Mouse (Mus musculus): ENCODE data around the gene Duox2. TPM values are rescaled to one million over a fixed set of nuclear protein-coding genes. Genes with fewer than 3 reads are reported as not detected.

Gene Duox2
- total and polyA plus RNA-seq, 3 experiments = not detected

DNA sequence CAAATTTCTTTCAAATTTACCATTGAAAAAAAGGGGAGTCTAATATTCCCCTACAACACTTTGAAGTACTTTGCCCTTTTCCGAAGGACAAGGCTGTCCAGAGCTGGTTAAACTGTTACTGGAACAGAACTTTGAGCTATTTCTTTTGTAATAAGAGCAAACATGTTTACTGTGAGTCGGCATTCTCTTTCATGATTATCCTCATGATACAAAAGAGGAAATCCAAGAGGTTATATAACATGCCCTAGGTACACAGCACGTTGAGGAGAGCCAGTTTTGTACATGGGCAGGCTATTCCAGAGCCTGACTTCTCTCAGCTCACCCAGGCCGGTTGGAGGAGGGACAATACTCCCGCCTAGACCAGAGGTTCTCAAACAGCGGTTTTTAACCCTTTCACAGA lies 56.3 kb downstream of the Duox2 start:
- Histone ChIP-seq H3K9me3 (replicated peaks; ENCODE audit: low read length) (no peaks in the 10 kb centered on the region), H3K27ac (ENCODE audit: insufficient read depth, low read depth) (no peak overlapping the region), H3K4me3 (replicated peaks in 1 of 3; ENCODE audit: low read depth in 2 of 3, low read length in 2 of 3, poor library complexity in 1 of 3) (no peak overlapping the region), H3K27me3 (replicated peaks) (no peaks in the 10 kb centered on the region), H3K9ac (ENCODE audit: insufficient read depth, low read depth) (no peak overlapping the region), H3K79me2 (replicated peaks; ENCODE audit: control insufficient read depth, extremely low read depth, insufficient read depth, poor library complexity, severe bottlenecking) (no peaks in the 10 kb centered on the region), H3K36me3 (replicated peaks in 1 of 2; ENCODE audit: control insufficient read depth in 1 of 2, insufficient read depth in 1 of 2, low read length in 1 of 2) (peaks cover 0 to 17% of the 10 kb centered on the region in 2 experiments), H3K4me1 (ENCODE audit: control insufficient read depth in 1 of 2, insufficient read depth in 2 of 2) (peaks cover 5 to 24% of the 10 kb centered on the region in 2 experiments; a peak in 2 of 4 replicates), H3K4me2 (ENCODE audit: insufficient read depth, low read depth, poor library complexity, severe bottlenecking) (no peak overlapping the region)
- DNase-seq (ENCODE audit: extremely low read depth) = no peak
- dilution Hi-C loops (cut with MboI; ENCODE audit: extremely low pct_ligation_motif_present, extremely low pct_unique_long_range_greater_than_20kb, low sequenced_read_pairs) = no loop called here
- TF ChIP-seq EP300 (IDR thresholded peaks at IDR 0.05; ENCODE audit: low read length) (no peak), GABPA (IDR thresholded peaks at IDR 0.05; ENCODE audit: insufficient replicate concordance, low read depth, low read length) (no peak)
- in situ Hi-C loops (cut with MboI; ENCODE audit: low pct_ligation_motif_present, low pct_unique_long_range_greater_than_20kb, low sequenced_read_pairs) = no loop called here

DNA sequence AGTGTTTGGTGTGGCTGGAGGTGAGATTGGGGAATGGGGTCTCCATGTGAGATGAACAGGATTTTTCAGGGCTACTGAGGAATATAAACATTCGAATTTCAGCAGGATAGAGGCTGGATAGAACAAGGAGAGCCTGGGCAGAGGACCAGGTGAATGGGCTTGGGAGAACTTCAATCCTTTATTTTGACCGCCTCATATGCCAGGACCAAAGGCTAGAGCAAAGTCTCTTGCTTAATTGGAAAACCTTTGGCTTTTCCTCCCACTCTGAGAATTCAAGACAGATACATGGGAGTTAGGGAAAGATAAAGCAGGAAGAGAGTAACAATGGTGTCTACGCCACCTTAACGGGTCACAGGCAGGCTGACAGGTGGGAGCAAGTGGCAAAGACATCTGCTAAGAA lies 57.0 kb downstream of the Duox2 start:
- Histone ChIP-seq H3K27me3 (replicated peaks) (no peaks in the 10 kb centered on the region), H3K27ac (ENCODE audit: insufficient read depth, low read depth) (no peak overlapping the region), H3K4me1 (ENCODE audit: control insufficient read depth in 1 of 2, insufficient read depth in 2 of 2) (peaks cover 5 to 24% of the 10 kb centered on the region in 2 experiments; a peak in 2 of 4 replicates), H3K9ac (ENCODE audit: insufficient read depth, low read depth) (no peak overlapping the region), H3K9me3 (replicated peaks; ENCODE audit: low read length) (no peaks in the 10 kb centered on the region), H3K79me2 (replicated peaks; ENCODE audit: control insufficient read depth, extremely low read depth, insufficient read depth, poor library complexity, severe bottlenecking) (no peaks in the 10 kb centered on the region), H3K4me3 (replicated peaks in 1 of 3; ENCODE audit: low read depth in 2 of 3, low read length in 2 of 3, poor library complexity in 1 of 3) (no peak overlapping the region), H3K4me2 (ENCODE audit: insufficient read depth, low read depth, poor library complexity, severe bottlenecking) (no peak overlapping the region), H3K36me3 (replicated peaks in 1 of 2; ENCODE audit: control insufficient read depth in 1 of 2, insufficient read depth in 1 of 2, low read length in 1 of 2) (peaks cover 0 to 10% of the 10 kb centered on the region in 2 experiments)
- dilution Hi-C loops (cut with MboI; ENCODE audit: extremely low pct_ligation_motif_present, extremely low pct_unique_long_range_greater_than_20kb, low sequenced_read_pairs) = no loop called here
- DNase-seq (ENCODE audit: extremely low read depth) = no peak
- in situ Hi-C loops (cut with MboI; ENCODE audit: low pct_ligation_motif_present, low pct_unique_long_range_greater_than_20kb, low sequenced_read_pairs) = no loop called here
- TF ChIP-seq RCOR1 (conservative IDR thresholded peaks at IDR 0.05; ENCODE audit: low read depth, low read length) = no peak
- no peak for TF ChIP-seq ZNF384 (IDR thresholded peaks at IDR 0.05; ENCODE audit: low read depth, low read length)
- no peak for TF ChIP-seq USF1 (IDR thresholded peaks at IDR 0.05; ENCODE audit: low read depth, low read length)
- TF ChIP-seq KAT2A (IDR thresholded peaks at IDR 0.05; ENCODE audit: insufficient replicate concordance, low read length) = no peak
- TF ChIP-seq POLR2A (IDR thresholded peaks at IDR 0.05; ENCODE audit: low read depth, low read length) = no peak
- TF ChIP-seq POLR2AphosphoS2 (IDR thresholded peaks at IDR 0.05; ENCODE audit: low read depth, low read length) = no peak
- no peak for TF ChIP-seq CTCF (conservative IDR thresholded peaks at IDR 0.05 in 1 of 2, IDR thresholded peaks at IDR 0.05 in 1 of 2; ENCODE audit: low read depth in 2 of 2, low read length in 2 of 2)

DNA sequence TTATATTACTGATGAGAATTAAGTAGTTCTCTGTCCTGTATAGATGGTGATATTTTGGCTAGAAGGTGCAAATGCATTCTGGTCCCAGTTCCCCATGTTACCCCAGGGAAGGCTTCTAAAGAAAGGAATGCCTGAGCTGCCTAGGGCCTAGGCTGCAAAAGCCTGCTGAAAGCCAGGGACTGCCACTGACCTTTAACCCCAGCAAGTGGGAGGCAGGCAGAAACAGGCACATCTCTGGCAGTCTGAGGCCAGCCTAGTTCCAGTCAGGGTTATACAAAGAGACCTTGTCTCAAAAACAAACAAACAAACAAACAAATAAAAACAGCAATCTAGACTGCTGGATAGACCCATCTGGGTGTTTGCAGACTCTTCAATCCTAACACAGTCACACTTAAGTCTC lies 57.5 kb downstream of the Duox2 start:
- TF ChIP-seq UBTF (IDR thresholded peaks at IDR 0.05; ENCODE audit: low read depth, low read length) (no peak), ZC3H11A (IDR thresholded peaks at IDR 0.05; ENCODE audit: low read depth, low read length) (no peak), IRF4 (IDR thresholded peaks at IDR 0.05; ENCODE audit: low read depth, low read length) (no peak), USF1 (IDR thresholded peaks at IDR 0.05; ENCODE audit: low read depth, low read length) (no peak), TCF12 (IDR thresholded peaks at IDR 0.05; ENCODE audit: low read depth, low read length) (no peak), ZNF384 (IDR thresholded peaks at IDR 0.05; ENCODE audit: low read depth, low read length) (no peak), JUN (IDR thresholded peaks at IDR 0.05; ENCODE audit: insufficient read depth, low read depth, low read length) (no peak), RAD21 (IDR thresholded peaks at IDR 0.05; ENCODE audit: low read depth, low read length) (no peak), ELF1 (IDR thresholded peaks at IDR 0.05; ENCODE audit: low read depth, low read length) (no peak), NRF1 (IDR thresholded peaks at IDR 0.05; ENCODE audit: low read depth, low read length) (no peak), ETS1 (conservative IDR thresholded peaks at IDR 0.05; ENCODE audit: low read depth, low read length) (no peak), HCFC1 (IDR thresholded peaks at IDR 0.05; ENCODE audit: low read depth, low read length) (no peak), E2F4 (IDR thresholded peaks at IDR 0.05; ENCODE audit: insufficient replicate concordance, low read depth, low read length) (no peak), MXI1 (IDR thresholded peaks at IDR 0.05; ENCODE audit: low read depth, low read length) (no peak), BHLHE40 (IDR thresholded peaks at IDR 0.05; ENCODE audit: low read depth, low read length) (no peak), MYC (IDR thresholded peaks at IDR 0.05; ENCODE audit: low read depth, low read length) (no peak), CHD2 (IDR thresholded peaks at IDR 0.05; ENCODE audit: low read length) (no peak), POLR2AphosphoS2 (IDR thresholded peaks at IDR 0.05; ENCODE audit: low read depth, low read length) (no peak), ZKSCAN1 (IDR thresholded peaks at IDR 0.05; ENCODE audit: borderline replicate concordance, low read depth, low read length) (no peak), TBP (conservative IDR thresholded peaks at IDR 0.05; ENCODE audit: low read depth, low read length) (no peak)
- Histone ChIP-seq H3K4me1 (ENCODE audit: control insufficient read depth in 1 of 2, insufficient read depth in 2 of 2) (peaks cover 5 to 24% of the 10 kb centered on the region in 2 experiments; a peak in 2 of 4 replicates), H3K27me3 (replicated peaks) (no peaks in the 10 kb centered on the region), H3K4me2 (ENCODE audit: insufficient read depth, low read depth, poor library complexity, severe bottlenecking) (no peak overlapping the region), H3K36me3 (replicated peaks in 1 of 2; ENCODE audit: control insufficient read depth in 1 of 2, insufficient read depth in 1 of 2, low read length in 1 of 2) (peaks cover 0 to 7% of the 10 kb centered on the region in 2 experiments), H3K9ac (ENCODE audit: insufficient read depth, low read depth) (no peak overlapping the region), H3K79me2 (replicated peaks; ENCODE audit: control insufficient read depth, extremely low read depth, insufficient read depth, poor library complexity, severe bottlenecking) (no peaks in the 10 kb centered on the region), H3K4me3 (replicated peaks in 1 of 3; ENCODE audit: low read depth in 2 of 3, low read length in 2 of 3, poor library complexity in 1 of 3) (no peak overlapping the region), H3K9me3 (replicated peaks; ENCODE audit: low read length) (no peaks in the 10 kb centered on the region), H3K27ac (ENCODE audit: insufficient read depth, low read depth) (no peak overlapping the region)
- in situ Hi-C loops (cut with MboI; ENCODE audit: low pct_ligation_motif_present, low pct_unique_long_range_greater_than_20kb, low sequenced_read_pairs) = no loop called here
- dilution Hi-C loops (cut with MboI; ENCODE audit: extremely low pct_ligation_motif_present, extremely low pct_unique_long_range_greater_than_20kb, low sequenced_read_pairs) = no loop called here
- DNase-seq (ENCODE audit: extremely low read depth) = no peak

All from CH12.LX (cell line).